Mouse (Mus musculus) embryo, embryonic 11.5 days (tissue): ENCODE data around the gene Nif3l1.

Source experiments
- DNase-seq: peaks from one replicate; pipeline ENCODE4 v3.0.0-alpha.2; 2012; ENCODE audit warnings: low read depth, low spot score

The Nif3l1 gene

DNA sequence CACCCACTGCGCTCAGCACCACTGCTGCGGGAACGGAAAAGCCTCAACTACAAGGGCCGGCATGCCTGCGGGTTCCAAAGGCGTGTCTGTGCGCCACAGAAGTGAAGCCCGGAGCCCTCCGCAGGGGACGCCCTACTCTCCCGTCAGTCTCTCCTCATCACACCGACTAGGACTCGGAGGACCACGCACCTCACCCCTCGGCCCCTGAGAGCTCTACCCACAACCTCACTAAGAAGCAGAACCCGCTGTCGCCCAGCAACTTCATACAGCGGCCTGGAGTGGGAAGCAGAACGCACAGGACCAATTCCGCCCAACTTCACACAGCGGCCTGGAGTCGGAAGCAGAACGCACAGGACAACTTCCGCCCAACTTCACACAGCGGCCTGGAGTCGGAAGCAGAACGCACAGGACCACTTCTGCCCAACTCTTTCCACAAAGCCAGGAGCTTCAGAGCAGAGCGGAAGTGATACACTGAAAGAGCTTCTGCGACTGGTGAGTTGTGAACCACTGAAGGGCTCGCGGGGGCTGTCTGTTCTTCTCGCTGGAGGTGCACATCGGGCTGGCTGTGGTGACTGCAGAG is at the start of gene Nif3l1, which contains the start of gene Ppil3:
Gene Nif3l1 (plus strand): TSS at position 9 of the 580 bp plus-strand sequence.
Gene Ppil3 (minus strand): TSS at position 344 of the 580 bp plus-strand sequence.
- peak; percentile 73 for DNase-seq

DNA sequence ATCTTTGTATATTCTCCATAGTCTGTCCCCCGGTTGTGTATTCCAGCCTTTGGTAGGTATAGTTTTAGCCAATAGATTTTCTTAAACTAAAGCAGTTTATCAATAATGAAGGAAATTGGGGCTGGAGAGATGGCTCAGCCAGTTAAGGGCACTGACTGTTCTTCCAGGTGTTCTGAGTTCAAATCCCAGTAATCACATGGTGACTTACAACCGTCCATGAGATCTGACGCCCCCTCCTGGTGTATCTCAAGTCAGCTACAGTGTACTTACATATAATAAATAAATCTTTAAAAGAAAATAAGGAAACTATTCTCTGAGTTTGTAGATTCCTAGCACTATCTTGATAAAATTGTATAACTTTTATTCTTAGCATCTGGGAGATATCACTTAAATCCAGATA is 49.6 kb upstream of the Nif3l1 start:
- DNase-seq, result no peak

GRCm38 (mm10) chr1:58396179-58396578 is 48.8 kb upstream of the Nif3l1 start:
- no peak for DNase-seq

DNA sequence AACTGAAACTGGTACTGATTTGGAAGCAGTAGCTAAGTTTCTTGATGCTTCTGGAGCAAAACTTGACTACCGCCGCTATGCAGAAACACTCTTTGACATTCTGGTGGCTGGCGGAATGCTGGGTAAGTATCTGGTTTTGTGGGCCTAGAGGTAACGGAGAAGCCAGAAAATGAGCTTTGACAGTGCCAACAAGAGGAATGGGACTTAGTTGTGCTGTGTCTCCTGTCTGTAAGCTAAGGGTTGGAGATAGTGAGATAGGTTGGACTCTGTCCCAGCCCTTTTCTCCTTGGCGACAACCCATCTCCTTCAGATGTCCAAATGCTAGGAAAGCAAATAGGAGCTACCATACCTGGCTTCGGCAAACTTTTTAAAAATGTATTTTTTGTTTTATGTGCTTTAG is 47.2 kb upstream of the Nif3l1 start:
- DNase-seq, result no peak

- DNase-seq, result no peak
Measured at GRCm38 (mm10) chr1:58401396-58401795, 43.6 kb upstream of the Nif3l1 start.

DNA sequence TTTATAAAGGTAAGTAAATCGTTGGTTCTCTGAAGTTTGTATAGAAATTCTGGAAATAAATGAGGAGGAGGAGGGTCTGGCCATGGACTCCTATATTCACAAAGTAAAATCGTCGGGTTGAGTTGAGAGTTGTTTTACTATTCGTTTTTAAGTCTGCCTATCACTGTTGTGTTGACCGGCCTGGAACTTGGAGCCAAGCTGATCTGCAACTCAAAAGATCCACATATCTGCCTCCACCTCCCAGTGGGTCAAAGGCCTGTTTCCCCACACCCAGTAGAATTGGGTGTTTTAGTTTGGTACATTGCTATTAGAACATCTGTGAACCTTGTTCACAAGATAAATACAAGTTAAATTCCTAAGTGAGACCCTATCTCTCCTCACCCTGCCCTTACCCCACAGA is 41.2 kb upstream of the Nif3l1 start:
- no peak for DNase-seq

DNA sequence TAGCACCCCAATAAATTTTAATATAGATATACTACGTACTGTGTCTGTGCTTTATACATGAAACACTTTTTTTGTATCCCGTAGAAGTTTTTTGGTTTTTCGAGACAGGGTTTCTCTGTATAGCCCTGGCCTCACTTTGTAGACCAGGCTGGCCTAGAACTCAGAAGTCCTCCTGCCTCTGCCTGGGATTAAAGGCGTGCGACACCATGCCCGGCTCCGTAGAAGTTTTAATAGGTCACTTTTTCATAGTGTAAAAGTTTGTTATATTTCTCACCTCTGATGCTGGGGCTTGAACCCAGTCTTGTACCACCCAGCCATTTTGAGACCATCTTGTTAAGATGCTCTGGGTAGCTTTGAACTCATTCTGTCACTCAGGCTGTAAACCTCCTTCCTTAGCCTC is 37.6 kb upstream of the Nif3l1 start:
- DNase-seq, result no peak

- DNase-seq, result no peak
Measured at GRCm38 (mm10) chr1:58408141-58408540, 36.8 kb upstream of the Nif3l1 start.

GRCm38 (mm10) chr1:58409553-58410197 is 35.3 kb upstream of the Nif3l1 start:
- no peak for DNase-seq

DNA sequence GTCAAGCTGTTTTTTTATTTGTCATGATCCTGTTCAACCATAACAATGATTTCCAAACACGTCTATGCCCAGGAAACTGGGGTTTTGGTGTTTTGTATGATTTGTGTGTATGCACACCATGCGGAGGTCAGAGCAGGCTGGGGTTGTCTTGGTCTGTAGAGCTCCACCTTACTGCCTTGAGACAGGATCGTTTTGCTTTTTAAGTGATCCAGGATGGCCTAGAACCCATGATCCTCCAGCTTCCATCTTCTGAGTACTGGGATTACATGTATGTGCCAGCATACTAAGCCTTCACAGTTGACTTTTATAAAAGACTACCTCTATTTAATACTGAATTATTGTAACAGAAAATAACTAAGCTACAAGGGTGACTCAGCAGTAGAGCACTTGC is 34.8 kb upstream of the Nif3l1 start:
- DNase-seq, result no peak

- DNase-seq, result no peak
Measured at GRCm38 (mm10) chr1:58410776-58411175, 34.2 kb upstream of the Nif3l1 start.

DNA sequence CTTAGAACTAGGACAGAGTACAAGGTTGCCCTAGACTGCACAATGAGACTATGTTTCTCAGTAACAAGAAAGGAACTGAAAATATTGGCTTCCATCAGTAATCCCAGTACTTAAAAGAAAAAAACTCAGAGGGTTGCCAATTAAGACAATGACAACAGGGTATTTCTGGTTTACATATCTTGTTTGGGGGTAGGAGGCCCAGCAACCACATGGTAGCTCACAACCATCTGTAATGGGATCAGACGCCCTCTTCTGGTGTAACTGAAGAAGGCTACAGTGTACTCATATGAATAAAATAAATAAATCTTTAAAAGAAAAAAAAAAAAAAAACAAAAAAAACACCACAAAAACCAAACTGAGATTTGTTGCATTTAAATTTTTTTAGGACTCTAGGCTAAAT is 29.5 kb upstream of the Nif3l1 start:
- no peak for DNase-seq

DNA sequence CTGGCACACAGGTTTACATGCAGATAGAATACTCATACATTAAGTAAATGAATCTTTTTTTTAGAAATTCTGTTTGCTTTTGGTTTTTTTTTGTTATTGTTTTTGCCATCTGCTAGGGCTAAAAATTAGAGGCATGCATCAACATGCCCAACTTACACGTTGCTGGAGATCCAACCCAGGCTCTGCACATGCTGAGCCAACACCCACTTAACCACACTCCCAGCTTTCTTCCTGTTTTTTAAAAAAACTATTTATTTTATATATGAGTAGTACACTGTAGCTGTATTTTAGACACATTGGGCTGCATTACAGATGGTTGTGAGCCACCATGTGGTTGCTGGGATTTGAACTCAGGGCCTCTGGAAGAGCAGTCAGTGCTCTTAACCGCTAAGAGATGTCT is 28.9 kb upstream of the Nif3l1 start:
- DNase-seq, result no peak

- DNase-seq, result no peak
Measured at GRCm38 (mm10) chr1:58420032-58420431, 24.9 kb upstream of the Nif3l1 start.

- no peak for DNase-seq
Measured at GRCm38 (mm10) chr1:58420961-58421360, 24.0 kb upstream of the Nif3l1 start.

GRCm38 (mm10) chr1:58422879-58423278 is 22.1 kb upstream of the Nif3l1 start:
- DNase-seq, result peak; percentile 38

DNA sequence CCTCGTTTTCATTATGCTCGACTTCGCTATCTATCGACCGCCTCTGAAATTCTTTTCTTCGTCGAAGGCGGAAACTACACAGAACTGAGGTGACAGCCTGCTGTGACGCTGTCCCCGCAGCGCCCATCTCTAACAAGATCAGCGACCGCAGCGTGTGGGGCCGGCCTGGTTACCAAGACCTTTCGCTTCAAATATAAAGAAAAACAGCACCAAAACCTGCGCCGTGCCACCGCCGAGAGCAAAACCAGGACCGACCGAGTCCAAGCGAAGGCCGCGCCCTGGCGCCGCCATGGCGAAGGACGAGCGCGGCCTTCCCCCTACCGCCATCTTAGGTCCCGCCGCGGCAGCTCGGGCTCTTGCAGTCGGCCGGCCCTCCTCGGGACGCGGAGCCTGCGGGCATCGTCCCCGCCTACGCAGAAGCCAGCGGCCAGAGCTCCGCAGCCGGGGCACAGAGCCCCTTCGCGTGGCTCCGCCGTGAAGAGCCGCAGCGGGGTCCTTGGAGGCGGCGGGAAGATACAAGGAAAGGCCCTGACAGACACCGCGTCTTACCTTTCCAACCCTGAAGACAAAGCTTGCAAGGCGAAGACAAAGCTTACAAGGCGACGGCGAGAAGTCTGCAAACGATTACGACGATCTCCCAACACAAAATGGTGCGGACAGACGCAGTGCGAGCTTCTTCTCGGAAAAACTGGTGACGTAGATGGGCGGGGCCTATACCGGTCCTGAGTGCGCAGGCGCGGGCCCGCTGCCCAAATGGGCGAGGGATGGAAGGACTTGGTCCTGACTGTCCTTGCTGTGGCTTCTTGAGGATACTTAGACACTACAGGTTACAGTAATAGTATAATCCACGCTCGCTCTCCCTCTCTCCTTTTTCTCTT is 21.3 kb upstream of the Nif3l1 start, which contains the start of gene Clk1:
Gene Clk1 (minus strand): TSS at position 696 of the 878 bp plus-strand sequence.
- DNase-seq, result peak; percentile 91

DNA sequence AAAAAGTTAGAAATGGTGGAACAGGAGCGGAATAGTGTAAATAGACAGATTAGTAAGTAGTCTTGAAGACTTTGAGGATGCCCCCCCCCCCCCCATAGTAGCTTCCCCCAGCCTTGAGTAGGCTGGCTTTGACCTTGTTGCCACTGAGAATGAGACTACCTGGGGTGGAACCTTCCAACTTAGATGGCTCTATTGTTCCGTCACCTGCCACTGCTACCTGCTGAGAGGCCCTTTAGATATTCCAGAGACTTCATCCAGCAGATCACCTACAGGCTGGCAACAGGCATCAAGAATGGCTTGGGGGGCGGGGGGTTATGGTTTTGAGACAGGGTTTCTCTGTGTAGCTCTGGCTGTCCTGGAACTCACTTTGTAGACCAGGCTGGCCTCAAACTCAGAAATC is 20.4 kb upstream of the Nif3l1 start:
- DNase-seq, result no peak

- DNase-seq, result no peak
Measured at GRCm38 (mm10) chr1:58444691-58445090, 260 bp upstream of the Nif3l1 start.

GRCm38 (mm10) chr1:58445861-58446260 is 910 bp downstream of the Nif3l1 start:
- no peak for DNase-seq

- DNase-seq, result no peak
Measured at GRCm38 (mm10) chr1:58447766-58448165, 2.8 kb downstream of the Nif3l1 start.

DNA sequence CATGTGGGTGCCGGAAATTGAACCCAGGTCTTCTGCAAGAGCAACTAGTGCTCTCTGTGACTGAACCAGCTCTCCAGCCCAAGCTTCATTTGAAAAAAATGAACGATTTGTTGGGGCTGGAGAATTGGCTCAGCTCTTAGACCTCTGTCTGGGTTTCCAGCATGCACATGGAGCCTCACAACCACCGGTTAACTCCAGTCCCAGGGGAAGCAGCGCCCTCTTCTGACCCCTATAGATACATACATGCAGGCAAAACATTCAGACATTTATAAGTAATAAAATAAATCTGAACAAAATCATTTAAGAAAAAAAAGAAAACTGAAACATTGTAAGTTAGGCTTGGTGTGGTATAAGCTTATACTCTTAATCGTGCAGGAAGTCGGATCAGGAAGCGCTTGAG is 3.4 kb downstream of the Nif3l1 start:
- no peak for DNase-seq

- DNase-seq, result no peak
Measured at GRCm38 (mm10) chr1:58454316-58454715, 9.4 kb downstream of the Nif3l1 start.
